Mouse (Mus musculus) ovary, postnatal 14 days (tissue): ENCODE measurements at regions not wholly inside any gene's neighbourhood (a gene's known extent, or its start where the extent isn't known, plus 50 kb on each side); places are given as distances from the start of the nearest gene placed in this dataset.

Experiments used
- DNase-seq: peaks from one replicate; pipeline ENCODE4 v3.0.0; 2022; ENCODE audit warnings: low spot score

DNA sequence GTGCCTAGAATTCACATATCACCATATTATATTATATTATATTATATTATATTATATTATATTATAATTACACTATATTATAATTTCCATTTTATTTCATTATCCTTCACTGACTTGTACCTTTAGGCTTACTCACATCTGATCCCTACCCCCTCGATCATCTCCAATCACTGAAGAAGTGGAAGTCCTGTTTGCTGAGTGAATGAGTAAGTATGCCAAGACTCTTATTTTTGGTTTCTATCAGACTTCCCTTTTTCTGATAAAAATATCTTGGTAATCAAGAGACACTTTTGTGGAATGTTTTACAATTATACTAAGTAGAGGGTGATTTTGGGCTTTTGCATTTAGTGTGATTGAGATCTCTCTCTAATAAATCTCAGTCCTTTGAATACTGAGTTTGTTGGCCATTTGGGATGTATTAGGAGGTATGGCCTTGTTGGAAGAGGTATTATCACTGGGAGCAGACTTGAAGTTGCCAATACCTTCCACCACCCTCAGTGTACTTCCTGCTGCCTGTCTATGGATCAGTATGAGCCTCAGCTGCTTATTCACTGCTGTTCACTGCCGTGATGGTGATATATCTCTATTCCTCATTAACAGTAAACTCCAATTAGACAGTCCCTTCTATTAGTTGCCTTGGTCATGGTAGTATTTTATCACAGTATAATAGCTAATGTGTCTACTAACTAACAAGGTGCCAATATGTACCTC lies 665.3 kb downstream of the Adgrl2 start:
- DNase-seq = no peak

DNA sequence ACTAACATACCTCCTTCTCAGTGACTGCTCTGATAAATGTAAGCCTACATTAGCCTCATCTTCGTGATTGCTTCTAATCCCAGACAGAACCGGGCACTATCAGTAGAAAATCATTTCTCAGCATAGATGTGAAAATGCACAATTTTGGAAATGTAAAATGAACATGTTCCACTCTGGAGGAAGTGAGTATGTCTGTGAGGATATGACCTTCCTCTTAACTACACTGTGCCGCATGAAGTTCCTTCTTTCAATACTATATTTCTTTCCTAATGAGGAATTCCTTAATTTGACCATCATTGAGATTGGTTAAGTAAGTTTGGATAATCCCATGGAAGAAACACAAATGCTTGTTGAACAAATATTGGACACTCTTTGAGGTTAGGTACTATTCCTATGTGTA lies 668.5 kb downstream of the Adgrl2 start:
- no peak for DNase-seq

GRCm38 (mm10) chr3:148316198-148316597 lies 674.2 kb downstream of the Adgrl2 start:
- DNase-seq = no peak

DNA sequence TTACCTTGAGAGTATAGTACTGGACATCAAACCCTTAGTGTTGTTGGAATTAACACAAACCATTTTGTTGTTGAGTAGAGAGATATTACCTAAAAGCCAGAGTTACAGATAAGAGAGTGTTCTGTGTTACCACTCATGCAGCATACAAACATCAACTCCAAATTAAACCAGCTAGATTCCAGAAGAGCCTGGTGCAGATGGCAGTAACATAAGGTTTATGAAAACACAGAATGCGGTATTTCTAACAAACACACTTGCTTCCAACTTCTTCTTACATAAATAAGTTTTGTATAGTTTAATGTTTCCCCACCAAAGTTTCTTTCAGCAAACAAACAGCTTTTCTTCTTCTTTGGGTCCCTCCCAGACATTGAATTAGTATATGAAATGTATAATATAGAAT lies 675.1 kb downstream of the Adgrl2 start:
- no peak for DNase-seq

DNA sequence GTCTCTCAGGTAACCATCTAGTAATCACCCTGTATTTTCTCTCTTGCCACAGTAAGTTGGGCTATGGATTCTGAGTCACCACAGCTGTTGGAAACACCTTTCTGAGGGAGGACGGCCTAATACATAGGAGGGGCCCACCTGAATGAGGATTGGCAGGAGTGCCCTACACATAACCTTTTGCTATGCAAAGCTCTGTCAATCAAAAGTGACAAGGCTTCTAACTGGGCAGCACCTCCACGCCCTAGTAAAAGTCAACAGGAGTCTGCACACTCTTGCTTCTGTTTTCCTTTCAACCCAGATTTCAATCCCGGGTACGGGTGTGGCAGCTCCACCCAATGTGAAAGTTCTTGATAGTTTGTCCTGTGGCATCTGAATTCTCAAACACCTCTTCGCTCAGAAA lies 694.8 kb downstream of the Adgrl2 start:
- DNase-seq = no peak

DNA sequence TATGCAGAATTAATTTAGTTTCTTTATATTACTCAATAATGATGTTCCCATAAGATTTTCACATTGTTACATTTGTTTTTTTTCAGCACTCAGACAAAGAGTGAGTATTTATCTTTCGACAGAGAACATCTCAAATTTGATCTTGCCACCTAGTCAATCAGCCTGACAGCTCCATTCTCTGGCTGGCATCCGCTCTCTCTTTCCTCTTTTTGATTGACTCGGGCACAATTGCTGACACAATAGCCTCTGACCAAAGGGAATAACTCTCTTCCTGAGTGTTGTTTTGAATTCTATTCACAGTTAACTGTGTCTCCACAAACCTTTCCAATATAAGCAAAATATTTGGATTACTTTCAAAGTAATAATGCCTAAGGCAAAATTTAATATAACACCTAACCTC lies 711.4 kb downstream of the Adgrl2 start:
- no peak for DNase-seq

- DNase-seq = no peak
These were observed 718.1 kb downstream of the Adgrl2 start for GRCm38 (mm10) chr3:148272159-148272848.

DNA sequence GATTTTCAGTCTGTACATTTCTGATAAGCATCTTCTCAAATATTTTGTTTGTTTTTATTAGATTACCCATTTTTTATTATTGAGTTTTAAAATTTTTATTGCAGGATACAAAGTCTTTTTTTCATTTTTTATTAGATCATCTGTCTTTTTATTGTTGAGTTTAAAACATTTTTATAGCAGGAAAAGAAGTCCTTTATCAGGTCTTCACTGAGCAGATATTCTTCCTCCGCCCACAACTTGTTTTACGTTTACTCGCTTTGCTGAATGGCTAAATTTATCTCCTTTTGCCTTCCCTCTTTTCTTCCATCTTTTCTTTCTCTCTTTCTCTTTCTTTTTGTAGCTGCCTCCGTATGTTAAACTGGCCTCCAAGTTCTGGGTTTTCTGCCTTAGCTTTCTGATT lies 721.5 kb downstream of the Adgrl2 start:
- no peak for DNase-seq

GRCm38 (mm10) chr3:148259211-148259610 lies 731.1 kb downstream of the Adgrl2 start:
- DNase-seq = no peak

DNA sequence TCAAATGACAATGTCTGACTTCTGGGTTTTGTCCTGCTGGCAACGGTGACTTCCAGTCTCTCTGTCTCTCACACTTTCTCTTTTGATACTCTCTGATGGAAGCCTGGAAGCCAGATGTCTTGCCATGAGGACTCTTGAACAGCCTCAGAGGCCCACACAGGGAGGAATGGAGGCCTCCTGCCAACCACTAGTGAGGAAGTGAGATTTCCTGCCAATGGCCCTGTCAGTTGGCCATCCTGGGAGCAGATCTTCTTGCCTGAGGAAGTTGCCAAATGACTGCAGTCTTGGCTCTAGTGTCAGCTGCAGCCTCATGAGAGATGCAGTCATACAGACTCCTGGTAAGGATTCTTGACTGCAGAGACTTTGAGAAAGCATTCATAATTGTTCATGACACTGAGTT lies 741.7 kb downstream of the Adgrl2 start:
- peak; percentile 36 for DNase-seq

DNA sequence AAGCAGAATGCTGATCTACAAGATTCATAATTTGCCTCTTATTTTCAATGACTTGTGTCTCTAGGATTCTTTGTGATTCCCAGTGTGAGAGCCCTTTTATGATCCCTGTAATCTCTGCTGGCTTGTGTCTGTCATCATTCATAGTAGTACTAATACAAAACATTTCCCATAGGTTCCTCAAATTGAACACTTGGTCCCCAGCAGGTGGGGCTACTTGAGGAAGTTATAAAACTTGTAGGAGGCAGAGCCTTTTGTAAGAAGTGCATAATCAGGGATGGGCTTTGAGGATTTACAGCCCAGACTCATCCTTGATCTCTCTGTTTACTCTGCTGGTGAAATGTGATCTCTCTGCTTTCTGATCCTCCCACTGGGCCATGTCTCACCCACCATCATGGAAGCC lies 743.6 kb downstream of the Adgrl2 start:
- DNase-seq = no peak

GRCm38 (mm10) chr3:148238093-148238492 lies 752.3 kb downstream of the Adgrl2 start:
- no peak for DNase-seq

DNA sequence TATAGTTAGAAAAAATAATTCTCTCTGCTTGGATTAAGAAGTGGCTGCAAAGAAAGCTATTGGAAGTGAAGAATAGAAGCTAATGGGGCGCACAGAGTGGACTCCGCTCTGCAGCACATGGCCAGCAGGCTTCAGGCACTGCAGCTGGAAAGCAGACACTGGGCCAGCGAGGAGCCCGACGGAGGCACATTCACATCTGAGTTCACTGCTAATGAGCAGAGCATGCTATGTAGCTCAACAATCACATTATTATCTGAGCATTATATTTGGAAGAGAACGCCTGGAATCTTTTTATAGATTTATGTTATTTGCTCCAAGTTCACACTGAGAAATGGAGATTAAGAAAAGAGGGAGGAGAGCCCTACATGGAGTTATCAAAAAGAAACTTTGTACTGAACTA lies 752.8 kb downstream of the Adgrl2 start:
- no peak for DNase-seq

GRCm38 (mm10) chr3:148233616-148234015 lies 756.7 kb downstream of the Adgrl2 start:
- no peak for DNase-seq

GRCm38 (mm10) chr3:148229192-148229591 lies 761.2 kb downstream of the Adgrl2 start:
- no peak for DNase-seq

DNA sequence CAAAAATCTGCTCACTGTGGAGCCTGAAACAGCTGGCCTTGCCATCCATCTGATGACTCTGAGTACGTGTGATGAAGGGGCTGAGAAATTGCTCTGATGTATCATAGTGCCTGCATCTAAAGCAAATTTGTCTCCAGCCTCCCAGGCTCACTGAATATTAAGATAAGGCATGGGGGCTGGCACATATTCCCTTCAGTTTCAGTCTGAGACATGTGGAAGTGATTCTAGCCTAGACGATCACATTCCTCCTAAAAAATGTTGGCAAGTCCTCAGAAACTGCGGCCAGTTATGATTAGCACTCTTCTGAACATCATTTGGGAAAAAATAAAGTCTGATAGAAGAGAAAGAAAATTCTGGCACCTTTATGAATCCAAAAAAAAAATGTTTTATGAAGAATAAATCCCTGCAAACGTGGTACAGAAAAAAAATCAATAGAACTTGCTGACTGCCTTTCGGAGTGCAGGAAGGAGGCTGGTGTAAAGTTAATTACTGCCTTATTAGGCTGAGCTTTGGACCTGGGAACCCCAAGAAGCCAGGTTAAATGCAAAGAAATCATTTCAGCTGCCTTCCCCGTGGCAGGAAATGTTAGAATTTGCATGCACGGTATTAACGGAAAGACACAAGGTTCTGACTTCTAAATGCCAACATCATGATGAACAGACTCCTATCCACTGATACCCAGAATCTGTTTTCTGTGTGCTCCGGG lies 762.2 kb downstream of the Adgrl2 start:
- no peak for DNase-seq

- no peak for DNase-seq
These were observed 769.5 kb downstream of the Adgrl2 start for GRCm38 (mm10) chr3:148220826-148221225.

GRCm38 (mm10) chr3:148220024-148220590 lies 770.2 kb downstream of the Adgrl2 start:
- no peak for DNase-seq

DNA sequence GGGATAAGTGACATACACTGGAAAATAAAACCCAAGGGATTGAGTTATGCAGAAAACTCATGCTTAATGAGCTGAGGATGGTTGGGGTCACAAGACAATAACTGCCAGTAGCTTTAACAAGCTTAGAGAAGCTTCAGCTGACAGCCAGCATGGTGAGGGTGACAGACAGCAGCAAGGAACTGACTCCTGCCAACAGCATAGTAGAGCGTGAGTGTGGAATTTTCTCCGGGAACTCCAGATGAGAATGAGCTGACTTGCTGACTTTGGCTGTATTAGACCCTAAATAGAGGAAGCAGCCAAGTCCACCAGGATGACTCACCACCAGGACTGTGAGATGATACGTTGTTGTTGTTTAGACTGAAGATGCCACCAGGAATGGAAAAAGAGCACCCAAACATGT lies 788.2 kb downstream of the Adgrl2 start:
- DNase-seq = no peak

DNA sequence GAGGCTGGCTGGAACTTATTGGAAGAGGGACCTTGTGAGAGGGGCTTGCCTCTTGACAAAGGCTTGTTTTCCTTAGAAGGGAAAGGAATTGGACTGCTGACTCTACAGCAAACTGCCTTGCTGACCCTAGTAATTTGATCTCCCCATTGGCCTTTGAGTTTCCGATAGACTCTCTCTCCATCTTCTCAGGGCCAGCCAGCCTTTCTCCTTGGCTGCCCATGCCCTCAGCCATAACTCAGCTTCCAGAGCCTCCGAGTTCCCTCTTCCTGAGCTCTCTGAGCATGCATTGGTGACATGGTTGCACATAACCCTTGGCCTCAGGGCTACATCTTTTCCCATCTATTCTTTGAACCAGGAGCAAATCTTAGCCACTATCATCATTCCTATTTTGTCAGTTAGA lies 803.7 kb downstream of the Adgrl2 start:
- DNase-seq = no peak

GRCm38 (mm10) chr3:148167556-148167955 lies 822.8 kb downstream of the Adgrl2 start:
- DNase-seq = no peak

DNA sequence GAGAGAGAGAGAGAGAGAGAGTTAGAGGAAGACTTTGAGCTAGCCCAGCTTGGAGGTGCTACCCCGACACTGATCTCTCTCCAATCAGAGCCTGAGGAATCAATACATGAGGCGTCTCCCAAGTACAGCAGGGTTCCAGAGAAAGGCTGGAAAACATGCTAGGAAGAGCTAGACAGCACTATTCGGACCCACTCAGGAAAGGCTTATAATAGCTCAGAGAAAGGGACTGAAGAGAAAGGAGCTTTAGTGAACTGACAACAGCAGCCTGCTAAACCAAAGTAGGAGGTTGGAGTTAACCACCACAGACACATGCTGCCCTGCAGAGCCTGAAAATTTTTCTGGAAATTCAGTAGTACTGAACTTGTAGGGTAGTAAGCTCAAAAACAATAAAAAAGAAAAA lies 831.3 kb downstream of the Adgrl2 start:
- no peak for DNase-seq

GRCm38 (mm10) chr3:148158533-148158932 lies 831.8 kb downstream of the Adgrl2 start:
- DNase-seq = no peak
